Mouse (Mus musculus): Measurements from ENCODE around the gene Tmem174. TPM values are rescaled to one million over a fixed set of nuclear protein-coding genes. Genes with fewer than 3 reads are reported as not detected.

The Tmem174 gene
- polyA plus RNA-seq, 1 experiment: 0.13 TPM

GRCm38 (mm10) chr13:98636571-98636970, 639 bp downstream of the Tmem174 start:
- no peak overlapping the region for H3K4me3 ChIP-seq (ENCODE audit: control insufficient read depth, insufficient read depth, low read length)
- no peaks in the 10 kb centered on the region for H3K36me3 ChIP-seq (ENCODE audit: control insufficient read depth, insufficient read depth, low read length)
- no peak overlapping the region for H3K27ac ChIP-seq (ENCODE audit: control insufficient read depth, insufficient read depth, low read length)
- no peak for TF ChIP-seq POLR2A (IDR thresholded peaks at IDR 0.05; ENCODE audit: control insufficient read depth, extremely low read depth, insufficient read depth, low read length, poor library complexity)
- no peak for TF ChIP-seq CTCF (IDR thresholded peaks at IDR 0.05; ENCODE audit: borderline replicate concordance, control insufficient read depth, extremely low read depth, insufficient read depth, low read length, poor library complexity)
- no peak for DNase-seq
- H3K4me1 ChIP-seq (replicated peaks; ENCODE audit: control insufficient read depth, insufficient read depth, low read length): no peaks in the 10 kb centered on the region
- no peaks in the 10 kb centered on the region for H3K27me3 ChIP-seq (ENCODE audit: control insufficient read depth, insufficient read depth, low read length)
- WGBS: 74% methylated on average over 18 of the region's 18 CpGs

- DNase-seq: no peak
- WGBS: 59% methylated on average over 6 of the region's 6 CpGs
- Histone ChIP-seq H3K27ac (ENCODE audit: control insufficient read depth, insufficient read depth, low read length) (no peak overlapping the region), H3K4me1 (replicated peaks; ENCODE audit: control insufficient read depth, insufficient read depth, low read length) (no peaks in the 10 kb centered on the region), H3K4me3 (ENCODE audit: control insufficient read depth, insufficient read depth, low read length) (no peak overlapping the region), H3K27me3 (ENCODE audit: control insufficient read depth, insufficient read depth, low read length) (no peaks in the 10 kb centered on the region), H3K36me3 (ENCODE audit: control insufficient read depth, insufficient read depth, low read length) (no peaks in the 10 kb centered on the region)
- TF ChIP-seq CTCF (IDR thresholded peaks at IDR 0.05; ENCODE audit: borderline replicate concordance, control insufficient read depth, extremely low read depth, insufficient read depth, low read length, poor library complexity): no peak
- no peak for TF ChIP-seq POLR2A (IDR thresholded peaks at IDR 0.05; ENCODE audit: control insufficient read depth, extremely low read depth, insufficient read depth, low read length, poor library complexity)
Observed at GRCm38 (mm10) chr13:98633641-98634484, 3.3 kb downstream of the Tmem174 start.

GRCm38 (mm10) chr13:98632306-98632942, 4.8 kb downstream of the Tmem174 start:
- H3K4me3 ChIP-seq (ENCODE audit: control insufficient read depth, insufficient read depth, low read length): no peak overlapping the region
- no peaks in the 10 kb centered on the region for H3K4me1 ChIP-seq (replicated peaks; ENCODE audit: control insufficient read depth, insufficient read depth, low read length)
- DNase-seq: no peak
- no peaks in the 10 kb centered on the region for H3K27me3 ChIP-seq (ENCODE audit: control insufficient read depth, insufficient read depth, low read length)
- TF ChIP-seq CTCF (IDR thresholded peaks at IDR 0.05; ENCODE audit: borderline replicate concordance, control insufficient read depth, extremely low read depth, insufficient read depth, low read length, poor library complexity): no peak
- no peak for TF ChIP-seq POLR2A (IDR thresholded peaks at IDR 0.05; ENCODE audit: control insufficient read depth, extremely low read depth, insufficient read depth, low read length, poor library complexity)
- H3K36me3 ChIP-seq (ENCODE audit: control insufficient read depth, insufficient read depth, low read length): no peaks in the 10 kb centered on the region
- 88% methylated on average over 9 of the region's 9 CpGs for WGBS
- no peak overlapping the region for H3K27ac ChIP-seq (ENCODE audit: control insufficient read depth, insufficient read depth, low read length)

- no peak overlapping the region for H3K27ac ChIP-seq (ENCODE audit: control insufficient read depth, insufficient read depth, low read length)
- H3K4me1 ChIP-seq (replicated peaks; ENCODE audit: control insufficient read depth, insufficient read depth, low read length): no peaks in the 10 kb centered on the region
- WGBS: 85% methylated on average over 20 of the region's 20 CpGs
- no peaks in the 10 kb centered on the region for H3K36me3 ChIP-seq (ENCODE audit: control insufficient read depth, insufficient read depth, low read length)
- no peak for TF ChIP-seq POLR2A (IDR thresholded peaks at IDR 0.05; ENCODE audit: control insufficient read depth, extremely low read depth, insufficient read depth, low read length, poor library complexity)
- no peak for TF ChIP-seq CTCF (IDR thresholded peaks at IDR 0.05; ENCODE audit: borderline replicate concordance, control insufficient read depth, extremely low read depth, insufficient read depth, low read length, poor library complexity)
- DNase-seq: no peak
- H3K27me3 ChIP-seq (ENCODE audit: control insufficient read depth, insufficient read depth, low read length): no peaks in the 10 kb centered on the region
- no peak overlapping the region for H3K4me3 ChIP-seq (ENCODE audit: control insufficient read depth, insufficient read depth, low read length)
Observed at GRCm38 (mm10) chr13:98631105-98631838, 5.9 kb downstream of the Tmem174 start.

GRCm38 (mm10) chr13:98626736-98627135, 10.5 kb downstream of the Tmem174 start:
- no peaks in the 10 kb centered on the region for H3K27me3 ChIP-seq (ENCODE audit: control insufficient read depth, insufficient read depth, low read length)
- TF ChIP-seq POLR2A (IDR thresholded peaks at IDR 0.05; ENCODE audit: control insufficient read depth, extremely low read depth, insufficient read depth, low read length, poor library complexity): no peak
- TF ChIP-seq CTCF (IDR thresholded peaks at IDR 0.05; ENCODE audit: borderline replicate concordance, control insufficient read depth, extremely low read depth, insufficient read depth, low read length, poor library complexity): no peak

GRCm38 (mm10) chr13:98624506-98624905, 12.7 kb downstream of the Tmem174 start:
- TF ChIP-seq POLR2A (IDR thresholded peaks at IDR 0.05; ENCODE audit: control insufficient read depth, extremely low read depth, insufficient read depth, low read length, poor library complexity) (no peak), CTCF (IDR thresholded peaks at IDR 0.05; ENCODE audit: borderline replicate concordance, control insufficient read depth, extremely low read depth, insufficient read depth, low read length, poor library complexity) (no peak)
- H3K27me3 ChIP-seq (ENCODE audit: control insufficient read depth, insufficient read depth, low read length): no peaks in the 10 kb centered on the region
- WGBS: 93% methylated on average over 10 of the region's 10 CpGs
- H3K4me1 ChIP-seq (replicated peaks; ENCODE audit: control insufficient read depth, insufficient read depth, low read length): no peaks in the 10 kb centered on the region
- no peak for DNase-seq
- no peak overlapping the region for H3K27ac ChIP-seq (ENCODE audit: control insufficient read depth, insufficient read depth, low read length)
- H3K4me3 ChIP-seq (ENCODE audit: control insufficient read depth, insufficient read depth, low read length): no peak overlapping the region
- H3K36me3 ChIP-seq (ENCODE audit: control insufficient read depth, insufficient read depth, low read length): no peaks in the 10 kb centered on the region

More at GRCm38 (mm10) chr13:98626736-98627135, 10.5 kb downstream of the Tmem174 start:
- Histone ChIP-seq H3K4me3 (ENCODE audit: control insufficient read depth, insufficient read depth, low read length) (no peak overlapping the region), H3K27ac (ENCODE audit: control insufficient read depth, insufficient read depth, low read length) (no peak overlapping the region), H3K36me3 (ENCODE audit: control insufficient read depth, insufficient read depth, low read length) (no peaks in the 10 kb centered on the region), H3K4me1 (replicated peaks; ENCODE audit: control insufficient read depth, insufficient read depth, low read length) (no peaks in the 10 kb centered on the region)
- DNase-seq: no peak
- WGBS: 85% methylated on average over 20 of the region's 20 CpGs
